Mouse (Mus musculus) liver, embryonic 14.5 days (tissue): Measurements from ENCODE around the gene Nrp1. TPM values are rescaled to one million over a fixed set of nuclear protein-coding genes. Genes with fewer than 3 reads are reported as not detected.

Experiments used
- ATAC-seq: fragments of 200-750 bp; cut with Nextera tagmentation; 2 replicates; pipeline ENCODE4 v1.8.0; 2017; ENCODE audit warnings: moderate number of reproducible peaks, mild to moderate bottlenecking, moderate library complexity; ENCODE audit not compliant: insufficient read depth
- DNase-seq, 3 experiments: peaks; one replicate each; pipeline ENCODE4 v3.0.0-alpha.2; 2012 to 2013; ENCODE audit warnings: low read depth in 3 of 3, low spot score in 3 of 3
- H3K27ac ChIP-seq: fragments of 300-500 bp; sonication (generic); 2 replicates; pipeline ENCODE4 v1.5.1; 2014; ENCODE audit warnings: moderate library complexity, mild to moderate bottlenecking, control low read depth, inconsistent platforms
- H3K27me3 ChIP-seq: fragments of 300-500 bp; sonication (generic); 2 replicates; pipeline ENCODE4 v1.6.1; 2014; ENCODE audit warnings: mild to moderate bottlenecking, low read length, moderate library complexity; ENCODE audit not compliant: control insufficient read depth, insufficient read depth
- H3K36me3 ChIP-seq: fragments of 300-500 bp; sonication (generic); replicated peaks from 2 replicates; pipeline ENCODE4 v1.6.1; 2014; ENCODE audit warnings: low read depth; ENCODE audit not compliant: control insufficient read depth, insufficient read depth
- H3K4me1 ChIP-seq, 2 experiments: fragments of 200-500 bp in 1 of 2; fragments of 300-500 bp in 1 of 2; sonication (generic) in 1 of 2; replicated peaks; 2 replicates each; pipeline ENCODE4 v1.6.1; 2012 to 2014; ENCODE audit warnings: antibody characterized with exemption in 1 of 2, inconsistent platforms in 1 of 2, low read length in 1 of 2; ENCODE audit not compliant: control insufficient read depth in 2 of 2, insufficient read depth in 2 of 2
- H3K4me2 ChIP-seq: fragments of 300-500 bp; sonication (generic); 2 replicates; pipeline ENCODE4 v1.6.1; 2014; ENCODE audit warnings: low read depth, mild to moderate bottlenecking, control low read depth, moderate library complexity
- H3K4me3 ChIP-seq, 2 experiments: fragments of 200-500 bp in 1 of 2; fragments of 300-500 bp in 1 of 2; sonication (generic) in 1 of 2; 2 replicates each; pipeline ENCODE4 v1.5.1; 2012 to 2014; ENCODE audit warnings: low read depth in 2 of 2, low read length in 2 of 2, mild to moderate bottlenecking in 2 of 2, control low read depth in 1 of 2, inconsistent platforms in 1 of 2, moderate library complexity in 1 of 2; ENCODE audit not compliant: insufficient read depth in 1 of 2
- H3K9ac ChIP-seq: fragments of 300-500 bp; sonication (generic); replicated peaks from 2 replicates; pipeline ENCODE4 v1.6.1; 2014; ENCODE audit warnings: mild to moderate bottlenecking, control low read depth, moderate library complexity
- H3K9me3 ChIP-seq: fragments of 300-500 bp; sonication (generic); 2 replicates; pipeline ENCODE4 v1.6.1; 2016; ENCODE audit warnings: low read length, mixed read lengths; ENCODE audit not compliant: control insufficient read depth
- CTCF ChIP-seq: IDR thresholded peaks from 2 replicates; pipeline ENCODE4 v1.5.1; 2016; ENCODE audit warnings: antibody characterized with exemption, low read depth, control low read depth
- EP300 ChIP-seq: IDR thresholded peaks from 2 replicates; pipeline ENCODE4 v1.6.1; 2016; ENCODE audit warnings: antibody characterized with exemption, low read depth
- WGBS: fragments of 180-500 bp; shearing (Covaris S2); extraction: QIAGEN DNeasy Blood & Tissue Kit; methylation state at CpG from one replicate; pipeline ENCODE4 v1.1.7; 2014; ENCODE audit not compliant: insufficient replicate concordance; 5-methylcytosine and 5-hydroxymethylcytosine counted together
- polyA plus RNA-seq, 2 experiments: library from polyadenylated mRNA; depleted of rRNA in 1 of 2; stranded (reverse) in 1 of 2; unstranded in 1 of 2; fragments of >200 nt; fragmentation: Nextera tagmentation in 1 of 2; extraction: Ambion mirVana in 1 of 2; gene quantifications; 2 replicates each; pipeline versions ENCODE4 v1.2.1 to v1.2.3; 2012 to 2014

Gene Nrp1
- polyA plus RNA-seq, 2 experiments, result 3.7 to 7.7 TPM

DNA sequence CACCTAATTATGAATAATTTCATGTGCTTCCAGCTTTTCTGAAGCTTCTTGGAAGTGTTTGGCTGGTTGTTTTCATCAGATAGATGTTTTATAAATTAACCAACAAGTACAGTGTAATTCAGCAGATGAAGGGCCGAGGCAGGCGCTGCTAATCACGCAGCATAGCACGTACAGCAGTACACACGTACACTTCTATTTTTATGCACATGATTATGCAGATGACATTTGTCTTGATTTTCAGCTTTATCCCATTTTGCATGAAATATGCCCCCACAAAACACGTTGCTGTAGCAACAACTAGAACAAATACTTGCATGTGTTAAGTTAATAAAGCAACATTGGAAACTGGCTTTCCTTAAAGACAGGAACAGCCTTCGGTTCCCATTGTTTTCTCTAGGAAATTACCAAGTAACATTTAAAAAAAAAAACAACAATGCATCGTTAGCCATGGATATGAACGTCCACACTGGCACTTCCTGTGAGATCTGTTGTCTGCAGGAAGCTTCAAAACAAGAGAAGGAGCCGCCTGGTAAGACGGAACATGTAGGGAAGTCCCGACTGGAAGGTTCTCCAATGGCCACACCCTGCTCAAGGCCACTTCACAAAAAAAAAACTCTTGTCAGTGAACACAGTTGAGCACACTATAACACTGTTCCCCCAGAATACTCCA, 78.9 kb downstream of the Nrp1 start:
- ATAC-seq (no peak), DNase-seq (no peak)
- TF ChIP-seq EP300, result no peak
- no peak for TF ChIP-seq CTCF
- H3K36me3 ChIP-seq, result no peaks in the 10 kb centered on the region
- no peaks in the 10 kb centered on the region for H3K4me1 ChIP-seq
- H3K27ac ChIP-seq, result no peak overlapping the region
- WGBS, result 48% methylated on average over 12 of the region's 12 CpGs
- no peak overlapping the region for H3K4me3 ChIP-seq
- H3K9me3 ChIP-seq, result no peaks in the 10 kb centered on the region
- no peak overlapping the region for H3K9ac ChIP-seq
- no peak overlapping the region for H3K4me2 ChIP-seq
- H3K27me3 ChIP-seq, result no peaks in the 10 kb centered on the region

DNA sequence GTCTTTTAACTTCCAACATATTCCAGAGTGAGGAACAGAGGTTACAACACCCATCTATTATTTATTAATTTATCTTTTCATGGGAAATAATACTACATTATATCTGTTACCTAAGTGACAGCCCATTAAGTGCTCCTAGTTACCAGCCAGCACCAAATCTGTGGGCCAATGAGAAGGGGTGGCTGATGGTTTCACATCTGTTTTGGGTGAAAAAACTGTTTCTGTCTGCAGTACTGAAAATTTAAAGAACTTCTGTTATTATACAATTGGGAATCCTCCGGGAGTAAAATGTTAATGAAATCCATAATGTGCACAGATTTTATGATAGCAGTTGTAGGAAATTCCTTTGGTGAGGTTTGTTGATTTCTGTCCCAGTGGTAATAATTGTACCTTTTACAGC, 83.0 kb downstream of the Nrp1 start:
- Histone ChIP-seq H3K9ac (no peak overlapping the region), H3K9me3 (no peaks in the 10 kb centered on the region), H3K36me3 (no peaks in the 10 kb centered on the region), H3K4me3 (no peak overlapping the region), H3K4me2 (no peak overlapping the region), H3K4me1 (no peaks in the 10 kb centered on the region), H3K27me3 (no peaks in the 10 kb centered on the region), H3K27ac (no peak overlapping the region)
- no peak for DNase-seq
- ATAC-seq, result no peak
- 62% methylated on average over 1 of the region's 1 CpGs for WGBS
- no peak for TF ChIP-seq EP300
- no peak for TF ChIP-seq CTCF

DNA sequence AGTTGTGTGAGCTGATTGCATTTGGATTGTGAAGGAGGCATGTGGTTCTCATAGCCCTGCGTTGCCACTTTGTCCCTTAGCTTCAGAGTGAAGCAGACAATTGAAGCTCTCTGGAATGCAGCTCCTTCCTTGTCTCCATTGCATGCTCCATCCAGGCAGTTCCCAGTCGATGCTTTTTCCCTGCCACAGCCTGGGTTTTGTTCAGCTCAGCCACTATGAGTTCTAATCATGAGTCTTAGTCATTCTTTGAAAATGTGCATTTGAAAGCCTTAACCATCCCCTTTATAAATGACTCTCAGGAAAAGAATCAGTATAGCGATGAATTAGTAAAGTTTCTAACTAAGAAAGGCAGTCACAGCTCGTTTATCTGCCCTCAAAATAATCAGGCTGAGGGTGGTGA, 87.2 kb downstream of the Nrp1 start:
- TF ChIP-seq CTCF, result no peak
- TF ChIP-seq EP300, result no peak
- Histone ChIP-seq H3K4me1 (no peaks in the 10 kb centered on the region), H3K4me3 (no peak overlapping the region), H3K36me3 (no peaks in the 10 kb centered on the region), H3K9ac (no peak overlapping the region), H3K27me3 (no peaks in the 10 kb centered on the region), H3K9me3 (no peaks in the 10 kb centered on the region), H3K4me2 (no peak overlapping the region), H3K27ac (no peak overlapping the region)
- no peak for ATAC-seq
- WGBS, result 40% methylated on average over 4 of the region's 4 CpGs
- DNase-seq, result no peak

DNA sequence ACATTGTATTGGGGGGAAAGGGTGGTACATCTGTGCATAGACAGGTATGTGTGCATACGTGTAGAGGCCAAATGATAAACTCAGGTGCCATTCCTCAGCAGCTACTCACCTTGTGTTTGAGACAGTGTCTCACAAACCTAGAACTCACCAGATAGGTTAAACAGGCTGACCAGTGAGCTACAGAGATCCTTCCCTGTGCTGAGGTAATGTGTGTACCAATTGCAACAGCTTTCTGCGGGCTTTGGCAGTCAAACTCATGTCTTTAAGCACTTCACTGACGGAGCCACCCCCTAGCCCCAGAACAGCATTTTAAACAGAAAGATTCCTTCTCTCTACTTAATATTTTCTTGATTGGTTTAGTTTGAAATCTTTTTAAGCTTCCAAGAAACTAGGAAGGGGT, 88.2 kb downstream of the Nrp1 start:
- DNase-seq (no peak), ATAC-seq (no peak)
- no peaks in the 10 kb centered on the region for H3K36me3 ChIP-seq
- no peak overlapping the region for H3K9ac ChIP-seq
- 61% methylated on average over 3 of the region's 3 CpGs for WGBS
- H3K4me3 ChIP-seq, result no peak overlapping the region
- no peak overlapping the region for H3K27ac ChIP-seq
- no peak overlapping the region for H3K4me2 ChIP-seq
- H3K9me3 ChIP-seq, result no peaks in the 10 kb centered on the region
- no peaks in the 10 kb centered on the region for H3K4me1 ChIP-seq
- no peaks in the 10 kb centered on the region for H3K27me3 ChIP-seq
- no peak for TF ChIP-seq CTCF
- TF ChIP-seq EP300, result no peak

DNA sequence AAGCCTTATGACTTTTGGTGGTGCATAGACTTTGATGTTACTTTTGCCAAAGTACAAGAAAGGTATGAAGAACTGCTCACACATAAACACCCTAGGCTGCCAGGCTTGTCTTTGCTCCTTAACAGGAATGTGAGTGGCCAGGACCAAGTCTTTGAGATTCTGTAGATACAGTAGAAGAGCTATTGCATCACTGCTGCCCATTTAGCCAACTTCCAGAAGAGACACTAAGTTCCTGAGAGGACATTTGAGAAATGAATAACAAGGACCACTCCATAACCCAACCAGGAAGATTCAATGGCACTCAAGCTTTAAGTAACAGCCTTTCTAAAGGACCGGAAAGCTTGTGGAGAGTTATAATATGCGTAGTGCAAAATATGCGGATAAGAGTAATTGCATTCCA, 88.9 kb downstream of the Nrp1 start:
- TF ChIP-seq CTCF (no peak), EP300 (no peak)
- Histone ChIP-seq H3K27me3 (no peaks in the 10 kb centered on the region), H3K9me3 (no peaks in the 10 kb centered on the region), H3K9ac (no peak overlapping the region), H3K4me3 (no peak overlapping the region), H3K36me3 (no peaks in the 10 kb centered on the region), H3K4me1 (0 out of 4 replicates have a peak, but pooled peaks cover 0 to 2% of the 10 kb centered on the region in 2 experiments), H3K27ac (no peak overlapping the region), H3K4me2 (no peak overlapping the region)
- WGBS, result 81% methylated on average over 3 of the region's 3 CpGs
- no peak for DNase-seq
- ATAC-seq, result no peak
